Mouse (Mus musculus) midbrain, embryonic 14.5 days (tissue): Measurements from ENCODE around the gene U2surp. TPM values are rescaled to one million over a fixed set of nuclear protein-coding genes. Genes with fewer than 3 reads are reported as not detected.

Experiments
- ATAC-seq: fragments of 200-750 bp; cut with Nextera tagmentation; 2 replicates; pipeline ENCODE4 v1.8.0; 2017; ENCODE audit warnings: moderate number of reproducible peaks, moderate library complexity; ENCODE audit not compliant: low FRiP score, low TSS enrichment
- DNase-seq: peaks from one replicate; pipeline ENCODE4 v3.0.0-alpha.2; 2015
- H3K27ac ChIP-seq: fragments of 300-500 bp; sonication (generic); replicated peaks from 2 replicates; pipeline ENCODE4 v1.5.1; 2014; ENCODE audit warnings: mild to moderate bottlenecking, low read depth, low read length, moderate library complexity
- H3K27me3 ChIP-seq: fragments of 300-500 bp; sonication (generic); 2 replicates; pipeline ENCODE4 v1.6.1; 2014; ENCODE audit warnings: low read length, control low read depth, mixed read lengths; ENCODE audit not compliant: control insufficient read depth, insufficient read depth
- H3K36me3 ChIP-seq: fragments of 300-500 bp; sonication (generic); 2 replicates; pipeline ENCODE4 v1.6.1; 2014; ENCODE audit warnings: low read length, control low read depth; ENCODE audit not compliant: control insufficient read depth, insufficient read depth
- H3K4me1 ChIP-seq: fragments of 300-500 bp; sonication (generic); 2 replicates; pipeline ENCODE4 v1.6.1; 2014; ENCODE audit warnings: mild to moderate bottlenecking, antibody characterized with exemption, low read length, control low read depth; ENCODE audit not compliant: control insufficient read depth, insufficient read depth
- H3K4me2 ChIP-seq: fragments of 300-500 bp; sonication (generic); 2 replicates; pipeline ENCODE4 v1.6.1; 2014; ENCODE audit warnings: mild to moderate bottlenecking, low read length, moderate library complexity
- H3K4me3 ChIP-seq: fragments of 300-500 bp; sonication (generic); replicated peaks from 2 replicates; pipeline ENCODE4 v1.5.1; 2014; ENCODE audit warnings: low read depth, low read length
- H3K9ac ChIP-seq: fragments of 300-500 bp; sonication (generic); replicated peaks from 2 replicates; pipeline ENCODE4 v1.6.1; 2014; ENCODE audit warnings: mild to moderate bottlenecking, low read length, moderate library complexity
- H3K9me3 ChIP-seq: fragments of 300-500 bp; sonication (generic); 2 replicates; pipeline ENCODE4 v1.6.1; 2016; ENCODE audit warnings: low read length, control low read depth, mixed read lengths; ENCODE audit not compliant: control insufficient read depth
- WGBS: fragments of 180-500 bp; shearing (Covaris S2); extraction: QIAGEN DNeasy Blood & Tissue Kit; methylation state at CpG from one replicate; pipeline ENCODE4 v1.1.7; 2014; 5-methylcytosine and 5-hydroxymethylcytosine counted together
- polyA plus RNA-seq: library from polyadenylated mRNA; unstranded; fragments of >200 nt; fragmentation: Nextera tagmentation; extraction: Ambion mirVana; gene quantifications from 2 replicates; pipeline ENCODE4 v1.2.1, GENCODE M21; 2014

The U2surp gene
- polyA plus RNA-seq, 1 experiment from 2014 or later, result 137 TPM

DNA sequence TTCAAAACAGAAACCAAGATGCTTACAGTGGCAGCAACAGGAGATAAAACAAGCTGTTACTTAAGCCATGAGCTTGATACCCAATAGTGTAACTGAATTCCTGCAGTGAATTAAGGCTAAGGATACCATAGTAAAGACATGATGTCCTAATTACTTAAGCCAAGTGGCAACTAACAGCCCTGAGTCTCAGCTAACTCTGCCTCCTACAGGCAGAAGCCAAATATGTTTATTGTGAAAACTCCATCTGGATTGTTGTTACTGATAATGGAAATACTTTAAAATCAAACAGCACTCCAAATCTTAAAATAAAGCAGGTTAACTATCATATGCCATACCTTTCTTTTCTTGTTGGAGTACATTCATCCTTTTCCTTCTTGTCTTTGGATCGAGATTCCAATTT lies 47.8 kb downstream of the U2surp start:
- no peak for ATAC-seq
- peak; percentile 19 for DNase-seq
- no peaks in the 10 kb centered on the region for H3K4me1 ChIP-seq
- H3K9ac ChIP-seq, result no peak overlapping the region
- 94% methylated on average over 1 of the region's 1 CpGs for WGBS
- H3K4me2 ChIP-seq, result no peak overlapping the region
- H3K27me3 ChIP-seq, result no peaks in the 10 kb centered on the region
- no peak overlapping the region for H3K27ac ChIP-seq
- no peak overlapping the region for H3K4me3 ChIP-seq
- no peaks in the 10 kb centered on the region for H3K9me3 ChIP-seq
- H3K36me3 ChIP-seq, result peaks cover 60% of the 10 kb centered on the region

DNA sequence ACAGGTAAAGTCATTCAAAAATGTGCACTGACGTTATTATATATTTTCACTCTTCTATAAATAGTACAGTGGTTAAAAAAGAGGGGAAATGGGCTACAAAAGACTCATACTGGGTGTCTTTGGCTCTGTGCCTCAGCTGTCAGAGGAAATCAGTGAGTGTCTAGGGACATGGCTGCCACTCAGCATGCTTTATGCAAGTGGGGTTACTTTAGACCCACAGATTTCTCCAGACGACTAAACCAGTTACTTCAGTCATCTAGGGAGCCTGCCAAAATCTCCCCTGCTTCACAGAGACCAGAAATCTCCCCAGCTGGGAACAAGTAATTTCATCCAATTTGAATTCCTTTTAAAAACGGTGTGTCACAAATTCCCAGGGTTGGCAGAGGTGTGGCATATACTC lies 59.9 kb downstream of the U2surp start:
- DNase-seq, result peak; percentile 18

DNA sequence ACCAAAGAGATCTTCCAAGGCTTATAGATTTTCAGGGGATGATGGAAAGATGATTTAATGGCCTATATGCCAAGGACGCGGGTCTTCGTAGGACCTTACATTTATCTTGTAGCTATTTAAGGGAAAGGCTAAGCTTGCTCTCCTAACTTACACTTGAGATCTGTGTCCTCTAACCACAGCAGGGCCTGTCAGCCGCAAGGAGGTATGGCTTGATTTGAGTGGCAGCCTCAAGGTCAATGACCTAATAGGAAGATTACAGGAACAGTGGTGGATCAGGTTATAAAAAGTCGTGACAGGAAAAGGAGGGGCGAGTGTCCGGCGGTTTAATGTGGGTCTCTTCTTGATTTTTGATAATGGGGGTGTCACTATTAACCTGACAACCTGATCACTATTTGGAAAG lies 61.2 kb downstream of the U2surp start:
- Histone ChIP-seq H3K4me1 (no peaks in the 10 kb centered on the region), H3K4me3 (no peak overlapping the region), H3K9ac (no peak overlapping the region), H3K27ac (no peak overlapping the region), H3K27me3 (no peaks in the 10 kb centered on the region), H3K4me2 (no peak overlapping the region), H3K36me3 (no peaks in the 10 kb centered on the region), H3K9me3 (no peaks in the 10 kb centered on the region)
- DNase-seq (no peak), ATAC-seq (no peak)
- WGBS, result 98% methylated on average over 8 of the region's 8 CpGs

More for the DNA sequence above, 59.9 kb downstream of the U2surp start:
- no peak for ATAC-seq
- no peaks in the 10 kb centered on the region for H3K4me1 ChIP-seq
- no peaks in the 10 kb centered on the region for H3K27me3 ChIP-seq
- H3K9ac ChIP-seq, result no peak overlapping the region
- H3K27ac ChIP-seq, result no peak overlapping the region
- H3K36me3 ChIP-seq, result 0 out of 2 replicates have a peak, but pooled peaks cover 4% of the 10 kb centered on the region
- H3K4me3 ChIP-seq, result no peak overlapping the region
- no peaks in the 10 kb centered on the region for H3K9me3 ChIP-seq
- 55% methylated on average over 3 of the region's 3 CpGs for WGBS
- no peak overlapping the region for H3K4me2 ChIP-seq

DNA sequence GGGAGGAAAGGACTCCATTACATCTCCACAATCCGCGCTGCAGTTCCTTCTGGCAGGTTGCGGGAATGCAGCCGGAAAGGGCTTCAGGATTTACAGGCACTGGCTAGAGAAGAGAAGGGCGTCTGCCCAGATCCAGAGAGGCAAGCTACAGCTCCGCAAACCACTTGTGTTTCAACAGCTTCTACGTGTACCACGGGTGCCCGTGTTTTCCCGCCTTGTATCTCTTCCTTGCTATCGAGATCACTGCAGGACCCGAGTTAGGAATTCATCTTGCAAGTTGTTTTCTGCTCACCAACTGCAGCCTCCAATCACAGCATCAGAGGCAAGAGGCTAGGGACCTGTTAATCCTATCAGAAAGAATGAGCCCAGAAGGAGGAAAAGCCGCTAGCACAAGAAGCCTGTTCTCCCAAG lies 69.5 kb downstream of the U2surp start:
- DNase-seq, result peak; percentile 83
- H3K9me3 ChIP-seq, result no peaks in the 10 kb centered on the region
- 0 out of 2 replicates have a peak overlapping the region, but pooled peaks have one; percentile 26 for H3K9ac ChIP-seq
- H3K27me3 ChIP-seq, result no peaks in the 10 kb centered on the region
- peak; percentile 43 for ATAC-seq
- 0 out of 2 replicates have a peak overlapping the region, but pooled peaks have one; percentile 19 for H3K4me3 ChIP-seq
- peak overlapping the region; percentile 41 for H3K27ac ChIP-seq
- H3K4me1 ChIP-seq, result peaks cover 14% of the 10 kb centered on the region; the same call in 1 of the 2 replicates
- WGBS, result 7% methylated on average over 13 of the region's 13 CpGs
- peak overlapping the region; percentile 55 for H3K4me2 ChIP-seq
- H3K36me3 ChIP-seq, result no peaks in the 10 kb centered on the region

DNA sequence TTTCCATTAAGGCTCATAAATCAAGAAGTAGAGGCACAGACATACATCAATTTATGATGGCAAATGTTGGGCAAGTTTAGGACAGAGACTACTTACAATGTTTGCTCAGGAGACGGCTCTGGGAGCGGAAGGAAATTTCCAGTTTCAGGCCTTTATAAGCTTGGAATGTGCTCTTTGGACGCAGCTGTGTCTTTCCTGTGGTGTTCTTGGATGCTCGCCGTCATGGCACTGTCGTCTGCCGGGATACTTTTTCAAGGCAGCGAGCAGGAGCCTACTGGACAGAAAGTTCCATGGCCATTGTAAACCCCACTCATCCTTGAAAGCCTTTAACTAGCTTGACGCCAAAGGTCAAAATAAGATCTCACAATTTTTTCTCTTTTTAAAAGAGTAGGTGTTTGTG lies 73.9 kb downstream of the U2surp start:
- no peak for ATAC-seq
- Histone ChIP-seq H3K9ac (no peak overlapping the region), H3K4me1 (peaks cover 12% of the 10 kb centered on the region; the same call in 1 of the 2 replicates), H3K4me3 (no peak overlapping the region), H3K36me3 (no peaks in the 10 kb centered on the region), H3K27ac (no peak overlapping the region), H3K27me3 (no peaks in the 10 kb centered on the region), H3K4me2 (no peak overlapping the region), H3K9me3 (no peaks in the 10 kb centered on the region)
- 82% methylated on average over 9 of the region's 9 CpGs for WGBS
- DNase-seq, result no peak

DNA sequence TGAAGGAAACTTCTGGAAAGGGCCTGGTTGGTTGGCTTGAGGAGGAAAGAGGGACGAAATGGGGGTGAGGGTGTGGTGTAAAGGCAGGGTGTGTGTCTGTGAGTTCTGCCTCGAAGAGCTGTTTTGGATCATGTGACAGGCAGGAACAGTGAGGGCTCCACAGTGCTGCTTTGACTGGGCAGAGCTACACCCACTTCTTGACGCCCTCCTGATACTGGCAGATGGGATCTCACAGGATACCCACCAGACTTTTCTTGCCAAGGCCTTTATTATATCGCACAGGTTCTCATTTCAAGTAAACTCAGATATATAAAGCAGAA lies 75.5 kb downstream of the U2surp start:
- Histone ChIP-seq H3K36me3 (no peaks in the 10 kb centered on the region), H3K9ac (no peak overlapping the region), H3K4me3 (no peak overlapping the region), H3K9me3 (no peaks in the 10 kb centered on the region), H3K27me3 (no peaks in the 10 kb centered on the region), H3K4me1 (no peaks in the 10 kb centered on the region), H3K4me2 (no peak overlapping the region), H3K27ac (no peak overlapping the region)
- 86% methylated on average over 4 of the region's 4 CpGs for WGBS
- ATAC-seq (no peak), DNase-seq (no peak)

DNA sequence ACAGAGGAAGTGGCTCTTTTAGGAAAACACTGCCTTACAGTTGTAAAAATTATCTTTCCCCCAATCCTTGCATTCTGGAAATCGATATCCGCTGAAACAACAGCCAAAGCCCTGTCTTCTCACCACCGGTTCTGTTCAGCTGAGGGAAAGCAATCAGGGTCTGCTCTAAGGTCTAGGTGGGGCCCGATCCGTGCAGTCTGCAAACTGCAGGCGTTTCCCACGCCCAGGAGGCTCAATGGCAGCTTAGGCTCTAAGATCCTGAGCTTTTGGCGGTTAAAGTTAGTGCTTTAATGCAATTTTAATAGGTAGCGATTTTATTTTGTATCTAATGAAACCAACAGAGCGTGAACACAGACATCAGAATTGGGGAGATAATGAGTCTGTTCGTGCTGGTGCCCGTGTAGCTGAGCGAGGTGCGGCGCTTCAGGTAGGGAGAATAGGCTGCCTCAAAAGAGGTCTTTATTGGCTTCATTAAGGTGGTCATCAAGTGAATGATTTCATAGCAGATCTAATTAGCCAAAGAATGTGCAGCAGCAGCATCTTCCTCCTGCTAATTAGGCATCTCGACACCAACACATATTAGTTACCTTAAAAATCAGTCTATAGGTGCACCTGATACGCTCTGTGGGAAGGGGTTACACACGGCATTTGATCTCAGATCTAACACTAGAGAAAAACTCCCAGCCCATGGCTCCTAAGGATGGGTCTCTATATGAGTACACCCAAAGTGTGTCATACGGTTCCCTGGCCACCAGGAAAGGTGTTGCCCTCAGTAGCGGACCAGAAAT lies 76.1 kb downstream of the U2surp start:
- Histone ChIP-seq H3K27ac (no peak overlapping the region), H3K4me1 (no peaks in the 10 kb centered on the region), H3K4me3 (no peak overlapping the region), H3K4me2 (no peak overlapping the region), H3K36me3 (no peaks in the 10 kb centered on the region), H3K9ac (no peak overlapping the region), H3K27me3 (no peaks in the 10 kb centered on the region), H3K9me3 (no peaks in the 10 kb centered on the region)
- 77% methylated on average over 20 of the region's 20 CpGs for WGBS
- DNase-seq (peak; percentile 15), ATAC-seq (no peak)

DNA sequence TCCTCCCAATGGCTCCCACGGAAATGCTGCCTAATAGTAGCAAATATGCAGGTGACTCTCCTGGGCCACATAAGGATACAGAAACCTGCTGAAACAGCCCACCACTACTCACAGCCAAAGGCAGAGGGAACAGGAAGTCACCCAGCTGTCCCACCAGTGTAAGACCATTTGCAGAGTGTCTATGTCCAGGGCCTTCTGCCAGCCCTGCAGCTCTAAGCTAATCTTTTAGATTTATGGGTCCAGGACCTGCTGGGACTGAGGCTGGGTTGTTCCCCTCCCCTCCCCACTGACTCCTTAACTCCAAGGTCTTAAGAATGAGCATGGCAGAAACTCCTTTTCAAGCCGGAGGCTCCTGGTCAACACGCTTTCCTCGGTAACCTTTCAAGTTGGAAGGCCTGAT lies 83.5 kb downstream of the U2surp start:
- H3K36me3 ChIP-seq, result no peaks in the 10 kb centered on the region
- no peaks in the 10 kb centered on the region for H3K4me1 ChIP-seq
- 84% methylated on average over 4 of the region's 4 CpGs for WGBS
- H3K9ac ChIP-seq, result no peak overlapping the region
- no peak overlapping the region for H3K4me3 ChIP-seq
- H3K9me3 ChIP-seq, result no peaks in the 10 kb centered on the region
- no peak overlapping the region for H3K4me2 ChIP-seq
- no peak overlapping the region for H3K27ac ChIP-seq
- no peaks in the 10 kb centered on the region for H3K27me3 ChIP-seq
- no peak for ATAC-seq
- DNase-seq, result no peak

DNA sequence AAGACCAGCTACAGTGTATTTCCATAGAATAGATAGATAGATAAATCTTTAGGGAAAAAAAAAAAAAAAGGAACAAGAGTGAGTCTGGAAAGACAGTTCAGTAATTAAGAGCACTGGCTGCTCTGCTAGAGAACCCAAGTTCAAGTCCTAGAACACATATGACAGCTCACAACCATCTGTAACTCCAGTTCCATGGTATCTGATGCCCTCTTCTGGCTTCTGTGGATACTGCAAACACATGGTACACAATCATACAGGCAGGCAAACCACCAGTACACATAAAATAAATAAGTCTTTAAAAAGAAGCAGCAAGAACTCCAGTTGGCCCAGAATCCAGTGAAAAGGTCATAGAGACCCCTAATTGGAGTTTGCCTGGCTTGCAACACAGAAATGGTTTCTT lies 97.9 kb downstream of the U2surp start:
- Histone ChIP-seq H3K9ac (no peak overlapping the region), H3K4me2 (no peak overlapping the region), H3K4me1 (no peaks in the 10 kb centered on the region), H3K36me3 (no peaks in the 10 kb centered on the region), H3K9me3 (peaks cover 4% of the 10 kb centered on the region; the same call in 1 of the 2 replicates), H3K27me3 (no peaks in the 10 kb centered on the region), H3K27ac (no peak overlapping the region), H3K4me3 (no peak overlapping the region)
- ATAC-seq, result no peak
- DNase-seq, result no peak
